Mouse (Mus musculus) bone marrow macrophage, adult 2 months (primary cell): ENCODE measurements around the gene Bard1.

Experiments used
- CTCF ChIP-seq: IDR thresholded peaks from 2 replicates; pipeline ENCODE4 v1.5.1; 2012; ENCODE audit warnings: low read depth, mild to moderate bottlenecking, low read length, moderate library complexity
- POLR2A ChIP-seq: IDR thresholded peaks from 2 replicates; pipeline ENCODE4 v1.6.1; 2012; ENCODE audit warnings: mild to moderate bottlenecking, low read depth, low read length, borderline replicate concordance

DNA sequence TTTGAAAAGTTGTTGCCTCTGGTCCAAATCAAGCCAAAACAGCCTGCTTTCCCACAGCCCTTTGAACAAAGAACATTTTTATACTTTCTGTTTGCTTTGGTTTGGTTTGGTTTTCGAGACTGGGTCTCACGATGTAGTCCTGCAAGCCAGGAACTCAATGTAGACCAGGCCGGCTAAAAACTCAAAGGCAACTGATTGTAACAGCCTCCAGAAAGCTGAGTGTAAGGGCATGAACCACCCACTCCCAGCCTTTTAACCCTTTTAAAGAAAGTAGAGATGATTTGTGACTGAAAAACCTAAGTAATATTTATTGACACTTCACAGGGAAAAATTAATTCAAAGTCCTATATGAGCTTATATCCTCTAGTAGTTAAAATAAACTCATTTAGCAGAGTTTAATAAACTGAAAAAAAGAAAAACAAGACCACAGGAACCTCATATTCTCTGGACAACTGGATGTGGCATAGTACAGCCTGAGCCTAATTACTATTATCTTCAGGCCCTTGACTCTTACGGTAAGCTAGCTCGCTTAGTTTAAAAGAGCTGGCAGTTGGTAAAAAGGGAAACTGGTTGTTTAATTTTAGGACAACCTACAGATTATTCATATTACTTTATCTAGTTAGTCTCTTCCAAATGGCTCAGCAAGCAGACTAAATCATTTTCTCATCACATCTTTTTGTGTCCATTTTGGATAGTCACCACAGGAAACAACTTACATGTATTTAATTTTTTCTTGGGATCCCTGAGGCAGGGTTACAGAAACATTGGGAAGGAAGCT is 2.2 kb downstream of the Bard1 start:
- TF ChIP-seq CTCF (no peak), POLR2A (no peak)
